Mouse (Mus musculus): ENCODE results near the gene Efcab11. TPM values are rescaled to one million over a fixed set of nuclear protein-coding genes. Genes with fewer than 3 reads are reported as not detected.
A peak's percentile ranks its signal among the peaks of the same experiment; 100 is the strongest.

The Efcab11 gene
- polyA plus RNA-seq, 1 experiment from 2014 or later = 3.6 TPM

GRCm38 (mm10) chr12:99669976-99670761, 214.1 kb downstream of the Efcab11 start:
- Histone ChIP-seq H3K9me3 (ENCODE audit: control insufficient read depth, low read length) (no peaks in the 10 kb centered on the region), H3K9ac (ENCODE audit: low read length) (no peak overlapping the region), H3K4me1 (replicated peaks; ENCODE audit: control insufficient read depth, insufficient read depth) (no peaks in the 10 kb centered on the region), H3K36me3 (ENCODE audit: control insufficient read depth, insufficient read depth, low read length) (no peaks in the 10 kb centered on the region), H3K27ac (replicated peaks) (no peak overlapping the region; the same call in 1 of the 2 replicates), H3K27me3 (ENCODE audit: control insufficient read depth, insufficient read depth, low read length) (no peaks in the 10 kb centered on the region), H3K4me3 (ENCODE audit: low read depth, low read length) (no peak overlapping the region), H3K4me2 (replicated peaks; ENCODE audit: low read depth) (peak overlapping the region; percentile 29)
- DNase-seq (ENCODE audit: low spot score) (no peak), ATAC-seq (ENCODE audit: low FRiP score, low TSS enrichment) (peak; percentile 42; the same call in 1 of the 2 replicates)
- WGBS = 51% methylated on average over 26 of the region's 26 CpGs
- no peak for TF ChIP-seq CTCF (IDR thresholded peaks at IDR 0.05; ENCODE audit: low read depth)
- TF ChIP-seq EP300 (optimal IDR thresholded peaks at IDR 0.05) = no peak

- no peak overlapping the region for H3K9ac ChIP-seq (ENCODE audit: low read length)
- H3K9me3 ChIP-seq (ENCODE audit: control insufficient read depth, low read length) = no peaks in the 10 kb centered on the region
- no peak overlapping the region for H3K27ac ChIP-seq (replicated peaks)
- DNase-seq (ENCODE audit: low spot score) = no peak
- no peak for ATAC-seq (ENCODE audit: low FRiP score, low TSS enrichment)
- H3K4me2 ChIP-seq (replicated peaks; ENCODE audit: low read depth) = no peak overlapping the region
- TF ChIP-seq CTCF (IDR thresholded peaks at IDR 0.05; ENCODE audit: low read depth) (no peak), EP300 (optimal IDR thresholded peaks at IDR 0.05) (no peak)
- no peaks in the 10 kb centered on the region for H3K27me3 ChIP-seq (ENCODE audit: control insufficient read depth, insufficient read depth, low read length)
- H3K4me3 ChIP-seq (ENCODE audit: low read depth, low read length) = no peak overlapping the region
- 86% methylated on average over 19 of the region's 19 CpGs for WGBS
- H3K36me3 ChIP-seq (ENCODE audit: control insufficient read depth, insufficient read depth, low read length) = no peaks in the 10 kb centered on the region
- H3K4me1 ChIP-seq (replicated peaks; ENCODE audit: control insufficient read depth, insufficient read depth) = no peaks in the 10 kb centered on the region
Measured at GRCm38 (mm10) chr12:99654991-99655880, 229.0 kb downstream of the Efcab11 start.

DNA sequence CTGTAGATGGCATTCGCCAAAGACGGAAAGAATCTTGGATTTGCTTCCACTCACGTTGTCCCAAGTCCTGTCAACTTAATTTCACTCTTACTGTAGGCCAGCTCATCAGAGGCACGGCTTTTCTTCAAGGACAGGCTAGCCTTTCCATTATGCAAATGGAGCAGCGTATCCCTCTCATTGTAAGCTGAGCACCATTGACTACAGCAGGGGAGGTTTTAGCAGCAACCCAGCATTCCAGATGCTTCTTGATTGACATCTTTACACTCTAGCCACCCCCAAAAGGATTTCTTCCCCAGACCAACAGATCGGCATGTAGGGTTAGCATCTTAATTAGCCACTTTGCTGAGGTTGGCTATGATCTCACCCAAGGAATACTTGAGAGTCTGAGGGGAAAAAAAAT, 231.8 kb downstream of the Efcab11 start:
- Histone ChIP-seq H3K9ac (ENCODE audit: low read length) (no peak overlapping the region), H3K9me3 (ENCODE audit: control insufficient read depth, low read length) (no peaks in the 10 kb centered on the region), H3K27me3 (ENCODE audit: control insufficient read depth, insufficient read depth, low read length) (no peaks in the 10 kb centered on the region), H3K36me3 (ENCODE audit: control insufficient read depth, insufficient read depth, low read length) (no peaks in the 10 kb centered on the region), H3K27ac (replicated peaks) (no peak overlapping the region), H3K4me3 (ENCODE audit: low read depth, low read length) (no peak overlapping the region), H3K4me1 (replicated peaks; ENCODE audit: control insufficient read depth, insufficient read depth) (no peaks in the 10 kb centered on the region), H3K4me2 (replicated peaks; ENCODE audit: low read depth) (no peak overlapping the region)
- DNase-seq (ENCODE audit: low spot score) = no peak
- WGBS = 72% methylated on average over 6 of the region's 6 CpGs
- TF ChIP-seq EP300 (optimal IDR thresholded peaks at IDR 0.05) (no peak), CTCF (IDR thresholded peaks at IDR 0.05; ENCODE audit: low read depth) (no peak)
- ATAC-seq (ENCODE audit: low FRiP score, low TSS enrichment) = no peak

GRCm38 (mm10) chr12:99649732-99650131, 234.5 kb downstream of the Efcab11 start:
- DNase-seq (ENCODE audit: low spot score) (no peak), ATAC-seq (ENCODE audit: low FRiP score, low TSS enrichment) (no peak)
- H3K9ac ChIP-seq (ENCODE audit: low read length) = no peak overlapping the region
- no peak for TF ChIP-seq EP300 (optimal IDR thresholded peaks at IDR 0.05)
- TF ChIP-seq CTCF (IDR thresholded peaks at IDR 0.05; ENCODE audit: low read depth) = no peak
- H3K4me2 ChIP-seq (replicated peaks; ENCODE audit: low read depth) = no peak overlapping the region
- H3K27ac ChIP-seq (replicated peaks) = no peak overlapping the region
- no peaks in the 10 kb centered on the region for H3K36me3 ChIP-seq (ENCODE audit: control insufficient read depth, insufficient read depth, low read length)
- WGBS = 41% methylated on average over 2 of the region's 2 CpGs
- no peaks in the 10 kb centered on the region for H3K9me3 ChIP-seq (ENCODE audit: control insufficient read depth, low read length)
- H3K4me1 ChIP-seq (replicated peaks; ENCODE audit: control insufficient read depth, insufficient read depth) = no peaks in the 10 kb centered on the region
- H3K4me3 ChIP-seq (ENCODE audit: low read depth, low read length) = no peak overlapping the region
- no peaks in the 10 kb centered on the region for H3K27me3 ChIP-seq (ENCODE audit: control insufficient read depth, insufficient read depth, low read length)

DNA sequence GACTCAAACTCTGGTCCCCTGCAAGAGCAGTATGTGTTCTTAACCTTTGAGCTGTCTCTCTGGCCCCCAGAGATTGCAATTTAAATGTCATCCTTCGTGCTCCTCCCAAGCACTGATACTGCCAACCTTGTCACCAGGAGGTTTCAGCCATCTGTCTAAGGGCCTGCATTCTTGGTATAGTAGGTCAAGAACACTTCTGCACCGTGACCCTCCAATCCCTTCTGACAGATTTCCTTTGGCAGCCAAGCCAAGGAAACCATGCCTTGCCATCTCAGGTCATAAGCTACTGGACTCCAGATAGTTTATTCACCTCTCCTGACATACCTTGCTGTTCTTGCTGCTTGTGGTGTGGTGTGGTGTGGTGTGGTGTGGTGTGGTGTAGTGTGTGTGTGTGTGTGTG, 235.5 kb downstream of the Efcab11 start:
- no peak overlapping the region for H3K4me2 ChIP-seq (replicated peaks; ENCODE audit: low read depth)
- DNase-seq (ENCODE audit: low spot score) (no peak), ATAC-seq (ENCODE audit: low FRiP score, low TSS enrichment) (no peak)
- WGBS = 69% methylated on average over 2 of the region's 2 CpGs
- no peaks in the 10 kb centered on the region for H3K9me3 ChIP-seq (ENCODE audit: control insufficient read depth, low read length)
- H3K9ac ChIP-seq (ENCODE audit: low read length) = no peak overlapping the region
- no peaks in the 10 kb centered on the region for H3K27me3 ChIP-seq (ENCODE audit: control insufficient read depth, insufficient read depth, low read length)
- H3K36me3 ChIP-seq (ENCODE audit: control insufficient read depth, insufficient read depth, low read length) = no peaks in the 10 kb centered on the region
- no peaks in the 10 kb centered on the region for H3K4me1 ChIP-seq (replicated peaks; ENCODE audit: control insufficient read depth, insufficient read depth)
- TF ChIP-seq CTCF (IDR thresholded peaks at IDR 0.05; ENCODE audit: low read depth) (no peak), EP300 (optimal IDR thresholded peaks at IDR 0.05) (no peak)
- no peak overlapping the region for H3K4me3 ChIP-seq (ENCODE audit: low read depth, low read length)
- no peak overlapping the region for H3K27ac ChIP-seq (replicated peaks)
